Mouse (Mus musculus): ENCODE measurements around the gene Il21r. TPM values are rescaled to one million over a fixed set of nuclear protein-coding genes. Genes with fewer than 3 reads are reported as not detected.

Gene Il21r
- total RNA-seq, 2 experiments from 2014 or later, result 0.09 to 0.10 TPM

Other genes starting within 250 kb of the Il21r start
- gene Kdm8, start 158.8 kb upstream of the Il21r start, total RNA-seq (2021), result 1 to 10 TPM; 4.3 to 4.9 TPM
- gene Nsmce1, start 111.8 kb upstream of the Il21r start, total RNA-seq (2021), result 10 to 100 TPM; 12.2 to 13.4 TPM
- 1 to 10 TPM; 9.4 to 9.5 TPM for gene Il4ra, start 51.3 kb upstream of the Il21r start, total RNA-seq (2021)
- 10 to 100 TPM; 29.9 to 31.9 TPM for gene Gtf3c1, start 104.4 kb downstream of the Il21r start, total RNA-seq (2021)
- 1 to 10 TPM; 5.2 to 6.4 TPM for gene D430042O09Rik, start 104.5 kb downstream of the Il21r start, total RNA-seq (2021)

Data from gastrocnemius, postnatal 14 days (tissue).